Mouse (Mus musculus) lung, postnatal 25 days (tissue): ENCODE measurements around the gene Ube2o.

Experiments used
- DNase-seq: peaks from one replicate; pipeline ENCODE4 v3.0.0; 2022; ENCODE audit warnings: low spot score

The Ube2o gene

DNA sequence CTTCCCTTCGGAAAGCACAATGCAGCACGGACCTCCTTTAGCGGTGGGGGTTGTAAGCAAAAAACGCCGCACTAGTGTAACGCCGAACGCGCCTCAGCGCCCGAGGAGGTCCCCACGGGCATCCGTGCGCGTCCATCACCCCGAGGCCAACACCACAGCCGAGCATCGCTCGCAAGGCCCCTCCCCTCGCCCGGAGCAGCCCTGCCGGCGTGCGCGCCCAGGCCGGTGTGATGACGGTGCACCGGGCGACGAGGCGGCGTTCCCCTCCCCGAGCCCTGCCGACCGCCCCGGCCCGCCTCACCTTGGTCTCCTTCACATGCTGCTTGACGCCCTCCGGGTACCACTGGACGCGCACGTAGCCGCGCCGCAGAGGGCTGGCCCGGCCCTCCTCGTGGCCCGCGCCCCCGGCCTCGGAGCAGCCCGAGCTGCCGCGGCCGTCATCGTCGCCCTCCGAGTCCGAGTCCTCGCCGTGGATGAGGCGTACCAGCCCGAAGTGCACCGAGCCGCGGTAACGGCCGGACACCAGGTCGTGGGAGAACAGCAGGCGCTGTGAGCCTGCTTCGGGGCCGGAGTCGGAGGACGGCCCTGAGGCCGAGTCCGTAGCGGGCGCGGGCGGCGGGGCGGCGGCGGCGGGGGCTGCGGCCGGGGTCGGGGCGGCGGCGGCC is 404 bp downstream of the Ube2o start:
- peak; percentile 48 for DNase-seq

DNA sequence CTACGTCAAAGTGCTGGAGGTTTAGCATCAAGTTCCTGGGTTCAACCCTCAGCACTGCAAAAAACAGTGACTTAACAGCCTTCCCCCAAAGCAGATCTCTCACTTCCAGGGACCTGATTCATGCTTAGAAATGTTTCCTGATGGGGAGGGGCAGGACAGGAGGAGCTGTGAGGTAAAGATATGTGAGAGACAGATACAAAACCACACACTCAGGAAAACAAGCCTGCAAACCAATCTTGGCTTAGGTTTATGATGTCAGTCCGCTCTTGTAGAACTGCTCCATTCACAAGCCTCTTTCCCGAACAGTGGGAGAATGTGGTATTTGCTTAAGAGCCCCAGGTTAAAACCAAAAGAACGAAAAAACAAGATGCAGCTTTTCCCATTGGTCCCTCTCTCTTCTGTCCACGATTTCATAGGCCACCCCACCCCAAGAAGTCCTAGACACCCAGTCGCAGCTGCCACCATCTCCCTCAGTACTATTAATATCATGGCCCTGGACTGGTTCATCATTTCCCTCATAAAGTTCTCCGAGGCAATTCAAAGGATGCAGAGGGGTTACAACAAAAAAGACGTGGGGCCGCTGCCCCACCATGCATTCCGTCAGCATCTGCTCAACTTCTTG is 1.1 kb downstream of the Ube2o start:
- no peak for DNase-seq

DNA sequence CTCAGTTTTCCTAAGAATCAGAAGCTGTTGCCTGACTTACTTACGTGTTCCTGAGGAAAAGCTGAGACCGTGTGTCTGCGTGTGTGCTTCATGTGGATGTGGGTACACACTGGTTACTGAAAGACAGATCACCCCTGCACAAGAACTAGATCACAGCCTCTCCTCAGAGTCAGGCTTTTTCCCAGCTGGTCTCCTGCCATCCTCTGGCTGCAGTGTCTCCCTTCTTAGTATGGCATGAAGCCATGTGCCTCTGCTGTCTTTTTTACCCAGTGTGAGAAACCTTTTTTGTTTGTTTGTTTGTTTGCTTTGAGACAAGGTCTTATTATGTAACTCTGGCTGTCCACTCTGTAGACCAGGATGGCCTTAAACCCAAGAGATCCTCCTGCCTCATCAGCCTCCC is 2.0 kb downstream of the Ube2o start:
- no peak for DNase-seq

DNA sequence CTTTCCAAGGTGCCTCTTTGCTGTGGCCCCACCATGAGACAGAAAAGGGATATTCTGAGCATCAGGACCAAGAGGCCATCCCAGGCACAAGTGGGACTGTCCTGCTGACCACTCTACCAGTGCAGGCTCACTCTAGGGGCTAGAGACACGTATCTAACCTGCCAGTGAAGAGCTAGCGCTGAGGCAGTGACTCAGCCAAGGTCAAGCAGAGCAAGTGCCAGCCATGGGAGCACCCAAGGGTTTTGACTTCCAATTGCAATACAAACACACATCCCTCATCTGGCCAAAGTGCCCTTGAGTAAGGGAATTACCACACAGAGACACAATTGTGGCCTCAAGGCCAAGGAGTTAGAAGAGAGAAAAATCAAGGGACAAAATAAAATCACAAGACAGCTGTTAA is 5.9 kb downstream of the Ube2o start:
- DNase-seq, result no peak

DNA sequence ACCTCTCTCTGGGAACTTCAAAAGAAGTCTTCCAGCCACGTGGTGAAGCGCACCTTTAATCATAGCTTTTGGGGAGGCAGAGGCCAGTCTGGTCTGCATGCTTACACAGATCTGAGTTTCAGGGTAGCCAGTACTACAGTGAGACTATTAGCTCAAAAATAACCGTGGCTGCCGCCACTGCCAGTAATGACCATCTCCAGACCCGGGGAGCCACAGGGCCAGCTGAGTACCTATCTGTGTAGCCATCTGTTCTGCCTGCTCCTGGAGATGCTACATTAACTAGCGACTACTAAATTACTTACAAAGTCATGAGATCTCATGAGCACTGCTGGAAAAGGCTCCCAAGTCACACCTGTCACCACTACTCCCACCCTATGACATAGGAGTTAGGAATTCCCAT is 6.3 kb downstream of the Ube2o start:
- no peak for DNase-seq

DNA sequence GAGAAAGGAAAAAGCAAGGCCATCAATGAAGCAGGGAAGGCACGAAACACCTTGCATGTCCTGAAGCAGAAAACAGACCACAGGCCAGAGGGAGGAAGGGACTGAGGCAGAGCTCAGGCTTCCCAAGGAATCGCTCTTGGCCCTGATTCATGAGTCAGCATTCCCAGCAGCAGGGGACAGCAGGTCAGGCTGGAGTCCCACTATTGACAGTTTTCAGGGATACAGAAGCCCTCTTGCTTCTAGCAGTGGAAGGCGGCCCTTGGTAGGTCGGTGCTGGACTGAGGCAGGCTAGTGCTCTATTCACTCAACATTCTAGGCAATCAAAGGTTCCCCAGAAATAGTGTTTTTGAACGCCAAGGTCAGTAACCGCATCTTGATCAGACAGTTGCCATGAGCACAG is 6.8 kb downstream of the Ube2o start:
- no peak for DNase-seq

DNA sequence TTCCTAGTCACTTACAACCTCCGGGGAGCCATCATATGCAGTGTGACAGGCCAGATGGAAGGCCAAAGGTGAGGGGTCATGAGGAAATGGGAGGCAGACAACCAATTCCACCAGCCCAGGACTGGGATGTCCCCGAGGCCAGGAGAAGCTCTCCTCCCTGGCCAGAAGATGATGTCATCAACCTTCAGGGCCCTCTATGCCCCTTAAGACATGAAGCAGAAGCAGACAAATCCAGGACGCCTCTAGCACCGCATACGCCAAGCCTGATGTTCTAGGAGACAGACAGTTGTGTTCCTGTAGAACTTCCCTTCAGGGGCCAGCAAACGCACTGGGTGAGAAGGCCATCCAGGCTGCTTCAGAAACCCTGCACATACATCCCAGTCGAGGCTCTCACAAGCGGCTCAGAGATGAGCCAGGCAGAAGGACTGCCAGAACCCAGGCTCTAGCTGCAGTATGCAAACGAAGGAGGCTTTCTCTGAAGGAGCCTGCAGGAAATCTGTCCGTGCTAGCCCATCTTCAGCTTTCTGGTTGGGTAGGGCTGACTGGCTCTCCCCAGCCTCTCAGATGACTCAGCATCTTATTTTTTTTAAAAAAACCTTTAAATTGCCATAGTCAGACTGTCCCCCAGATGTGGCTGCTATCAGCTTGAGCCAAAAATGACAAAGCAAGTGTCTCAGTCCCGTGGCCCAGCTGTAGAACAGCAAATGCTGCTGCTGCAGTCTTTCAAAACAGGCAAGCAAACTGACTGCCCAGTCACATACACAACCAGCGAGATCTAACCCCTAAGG is 8.3 kb downstream of the Ube2o start:
- no peak for DNase-seq

DNA sequence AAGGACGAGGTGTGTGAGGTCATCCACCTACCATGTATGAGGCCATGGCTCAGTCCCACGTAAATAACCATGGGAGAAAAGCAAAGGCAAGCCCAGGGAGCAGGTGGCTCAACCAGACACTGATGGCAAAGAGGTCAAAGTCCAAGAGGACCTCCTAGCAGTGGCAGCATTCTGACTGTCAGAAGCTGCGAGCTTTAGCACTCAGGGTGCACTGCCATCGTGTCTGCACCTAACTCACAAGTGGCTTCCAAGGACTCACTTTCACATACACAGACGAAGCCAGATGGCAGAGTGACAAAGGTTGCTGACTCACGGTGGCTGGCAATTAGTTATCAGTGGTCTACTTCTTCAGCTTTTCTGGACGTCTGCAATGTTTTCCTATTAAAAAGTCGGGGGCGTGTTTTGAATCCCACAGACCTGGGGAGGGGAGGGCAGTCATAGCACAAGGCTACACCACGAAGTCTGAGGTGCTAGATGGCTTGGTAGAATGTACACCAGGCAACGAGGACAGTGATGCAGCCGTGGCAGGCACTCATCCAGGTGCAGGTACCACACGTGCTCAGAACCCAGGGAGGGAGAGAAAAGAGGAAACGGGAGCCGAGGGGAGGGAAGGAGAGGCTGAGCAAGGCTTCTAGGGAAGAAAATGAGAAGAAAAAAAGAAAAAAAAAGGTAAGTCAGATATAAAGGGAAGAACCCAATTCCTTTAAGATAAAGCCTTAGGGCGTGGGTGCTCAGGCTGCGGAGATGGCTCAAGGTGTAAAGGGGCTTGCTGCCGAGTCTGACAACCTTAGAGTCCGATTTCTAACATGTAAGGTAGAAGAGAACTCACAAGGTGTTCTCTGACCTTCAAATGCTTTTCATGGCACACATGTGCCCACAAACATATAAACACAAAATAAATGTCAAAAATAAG is 9.2 kb downstream of the Ube2o start:
- peak; percentile 36 for DNase-seq

DNA sequence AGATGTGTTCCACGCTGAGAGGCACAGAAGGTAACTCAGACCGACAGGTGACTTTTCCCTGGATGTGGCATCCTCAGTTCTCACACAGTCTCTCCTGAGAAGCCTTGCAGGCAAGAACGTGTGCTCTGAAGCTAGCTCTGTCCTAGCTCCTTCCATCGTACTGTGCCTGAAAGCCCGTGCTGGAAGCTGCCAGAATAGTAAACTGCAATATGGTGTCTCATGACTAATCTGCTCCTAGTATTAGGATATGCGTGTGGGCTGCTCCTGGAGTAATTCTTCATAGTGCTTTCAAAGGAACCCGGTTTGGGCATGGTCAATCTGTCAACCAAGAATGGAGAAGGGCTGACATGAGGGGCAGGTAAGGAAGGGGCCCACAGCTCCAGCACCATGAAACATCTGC is 10.4 kb downstream of the Ube2o start:
- DNase-seq, result no peak

DNA sequence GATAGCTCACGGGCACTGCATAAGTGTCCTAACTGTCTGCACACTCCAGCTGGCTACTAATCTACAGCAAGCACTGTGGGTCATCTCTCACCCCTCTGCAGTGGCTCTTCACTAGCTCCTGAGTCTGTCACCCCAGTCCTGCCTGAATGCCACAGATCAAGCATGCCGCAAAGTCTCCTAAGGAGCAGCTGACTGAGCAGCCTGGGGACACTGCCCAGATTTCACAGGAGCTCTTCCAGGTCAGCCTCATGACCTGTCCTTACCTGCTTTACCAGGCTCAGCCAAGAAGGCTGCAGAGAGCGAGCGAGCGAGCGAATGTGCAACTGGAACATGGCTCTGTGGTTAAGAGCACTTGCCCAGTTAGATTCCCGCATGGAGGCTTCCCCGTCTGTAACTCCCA is 13.7 kb downstream of the Ube2o start:
- no peak for DNase-seq

DNA sequence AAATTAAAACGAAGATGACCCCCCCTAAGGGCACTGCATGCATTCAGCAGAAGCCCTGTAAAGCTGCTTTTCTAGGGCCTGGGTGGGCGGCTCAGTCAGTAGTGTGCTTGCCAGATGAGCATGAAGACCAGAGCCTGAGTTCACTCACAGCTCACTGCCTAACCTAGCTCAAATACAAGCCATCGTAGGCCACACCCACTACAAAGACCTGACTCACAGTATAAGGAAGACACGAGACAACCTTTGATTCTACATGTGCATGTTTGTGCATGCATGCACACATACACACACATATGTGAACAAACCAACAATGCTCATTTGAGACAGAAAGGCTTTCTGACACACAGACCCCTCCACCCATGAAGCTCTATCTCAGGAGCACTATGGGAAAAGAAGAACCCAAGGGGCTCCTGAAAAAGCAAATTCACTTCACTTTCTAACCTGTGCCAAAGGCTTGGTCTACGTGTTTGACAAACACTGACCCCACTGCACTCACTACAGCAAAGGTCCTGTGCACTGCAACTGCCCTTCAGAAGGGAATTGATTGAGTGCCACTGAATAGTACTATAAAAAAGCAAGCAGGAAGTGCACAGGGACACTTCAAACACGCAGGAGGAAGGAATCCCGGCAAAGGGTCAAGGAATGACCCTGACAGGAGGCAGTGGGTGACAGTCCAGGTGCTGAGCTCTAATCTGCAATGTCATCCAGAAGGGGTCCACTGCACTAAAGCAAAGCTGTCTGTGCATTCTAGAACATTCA is 15.8 kb downstream of the Ube2o start:
- DNase-seq, result no peak

DNA sequence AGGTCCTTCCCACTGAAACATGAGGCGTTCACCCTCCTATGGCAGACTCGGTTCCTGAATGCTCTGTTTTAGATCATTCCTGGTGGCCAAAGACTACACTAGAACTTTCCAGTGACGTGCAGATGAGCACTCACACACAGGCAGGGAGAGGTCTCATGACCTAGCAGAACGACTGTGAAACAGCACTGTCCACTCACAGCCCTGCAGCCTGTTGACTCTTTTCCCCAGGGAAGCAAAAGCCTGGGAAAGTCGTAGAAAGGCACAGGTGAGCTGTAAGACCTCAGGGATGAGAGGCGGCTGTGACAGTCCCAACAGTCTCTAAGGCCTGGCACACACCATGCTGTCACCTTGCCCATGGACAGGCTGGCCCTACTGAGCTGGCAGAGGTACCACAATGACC is 24.9 kb downstream of the Ube2o start:
- DNase-seq, result no peak

DNA sequence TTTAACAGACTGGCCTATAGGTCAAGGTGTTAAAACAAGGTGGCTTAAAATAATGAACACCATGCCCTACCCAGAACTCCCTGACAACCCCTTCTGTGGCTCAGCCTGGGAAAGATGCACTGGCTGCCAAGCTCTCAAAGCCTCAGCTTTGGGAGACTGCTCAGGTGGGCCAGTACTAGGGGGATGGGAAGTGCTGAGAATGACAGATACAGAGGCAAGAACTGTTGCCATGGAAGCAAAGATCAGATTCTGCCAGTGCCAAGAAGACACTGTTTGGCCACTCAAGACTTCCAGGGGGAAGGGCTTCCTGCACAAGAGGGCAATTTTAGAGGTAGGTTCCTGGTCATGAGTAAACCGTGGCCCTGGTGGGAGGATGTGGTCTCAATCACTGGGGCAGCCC is 25.7 kb downstream of the Ube2o start:
- no peak for DNase-seq

DNA sequence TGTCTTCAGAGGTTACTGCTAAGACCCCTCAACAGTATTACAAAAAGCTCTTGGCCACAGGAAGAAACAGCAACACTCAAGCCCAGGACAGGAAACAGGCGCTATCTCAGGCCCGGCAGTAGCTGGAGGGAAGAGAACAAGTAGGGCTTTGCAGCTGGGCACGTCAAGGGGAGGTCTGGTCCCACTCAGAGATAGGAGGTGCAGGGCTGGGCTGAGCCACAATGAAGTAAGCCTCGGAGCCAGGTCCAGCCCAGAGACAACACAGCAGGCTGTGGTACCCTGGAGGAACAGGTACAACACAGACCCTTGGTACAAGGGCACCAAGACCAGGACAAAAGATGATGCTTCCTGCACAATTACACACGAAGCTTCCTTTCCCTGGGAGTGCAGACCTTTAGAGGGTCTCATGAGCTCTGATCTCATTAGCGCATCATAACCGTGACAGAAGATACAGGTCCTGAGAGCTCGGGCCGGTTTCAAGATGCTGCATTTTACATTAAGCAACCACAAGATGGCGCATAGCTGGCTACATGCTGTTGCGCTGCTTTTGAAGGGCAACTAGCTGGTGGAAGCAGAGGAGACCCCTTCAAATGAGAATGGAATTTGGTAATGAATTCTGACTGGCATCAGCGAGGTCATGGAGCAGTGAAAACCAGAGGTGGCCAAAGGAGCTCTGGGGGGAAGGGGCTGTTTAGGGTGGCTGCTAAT is 26.9 kb downstream of the Ube2o start:
- DNase-seq, result peak; percentile 51

DNA sequence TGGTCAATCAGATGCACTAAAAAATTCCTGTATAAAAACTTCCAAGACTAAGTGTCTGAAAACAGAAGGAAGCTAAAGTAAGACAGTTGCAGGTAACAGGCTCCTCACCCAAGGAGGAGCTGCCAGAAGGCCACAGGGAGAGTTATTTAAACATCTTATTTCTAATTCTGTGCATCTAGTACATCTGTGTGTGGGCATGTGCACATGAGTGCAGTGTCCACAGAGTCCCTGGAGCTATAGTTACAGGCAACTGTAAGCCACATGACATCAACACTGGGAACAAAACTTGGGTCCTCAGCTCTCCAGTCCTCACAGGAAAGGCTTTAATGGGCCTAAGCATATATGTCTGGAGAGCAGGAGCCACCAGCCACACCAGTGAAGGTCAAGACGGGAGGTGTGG is 29.1 kb downstream of the Ube2o start:
- DNase-seq, result no peak

DNA sequence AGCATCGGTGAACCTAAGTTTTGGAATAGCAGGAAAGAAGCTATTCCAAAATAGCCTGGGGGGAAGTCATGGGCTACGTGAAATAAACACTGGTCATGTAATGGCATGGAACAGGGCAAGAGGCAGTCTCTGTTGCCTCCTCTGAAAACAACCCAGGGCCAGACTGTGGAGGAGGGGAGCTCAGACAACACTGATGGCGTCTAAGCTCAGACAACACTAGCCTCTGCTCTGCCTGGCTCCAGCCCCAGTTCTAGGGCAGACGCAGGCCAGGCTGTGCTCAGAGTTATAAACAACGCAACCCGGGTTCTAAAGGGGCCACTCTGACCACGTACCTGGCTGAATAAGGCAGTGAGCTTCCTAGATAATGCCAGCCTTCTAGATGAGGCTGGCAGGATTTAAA is 30.5 kb downstream of the Ube2o start:
- peak; percentile 24 for DNase-seq

DNA sequence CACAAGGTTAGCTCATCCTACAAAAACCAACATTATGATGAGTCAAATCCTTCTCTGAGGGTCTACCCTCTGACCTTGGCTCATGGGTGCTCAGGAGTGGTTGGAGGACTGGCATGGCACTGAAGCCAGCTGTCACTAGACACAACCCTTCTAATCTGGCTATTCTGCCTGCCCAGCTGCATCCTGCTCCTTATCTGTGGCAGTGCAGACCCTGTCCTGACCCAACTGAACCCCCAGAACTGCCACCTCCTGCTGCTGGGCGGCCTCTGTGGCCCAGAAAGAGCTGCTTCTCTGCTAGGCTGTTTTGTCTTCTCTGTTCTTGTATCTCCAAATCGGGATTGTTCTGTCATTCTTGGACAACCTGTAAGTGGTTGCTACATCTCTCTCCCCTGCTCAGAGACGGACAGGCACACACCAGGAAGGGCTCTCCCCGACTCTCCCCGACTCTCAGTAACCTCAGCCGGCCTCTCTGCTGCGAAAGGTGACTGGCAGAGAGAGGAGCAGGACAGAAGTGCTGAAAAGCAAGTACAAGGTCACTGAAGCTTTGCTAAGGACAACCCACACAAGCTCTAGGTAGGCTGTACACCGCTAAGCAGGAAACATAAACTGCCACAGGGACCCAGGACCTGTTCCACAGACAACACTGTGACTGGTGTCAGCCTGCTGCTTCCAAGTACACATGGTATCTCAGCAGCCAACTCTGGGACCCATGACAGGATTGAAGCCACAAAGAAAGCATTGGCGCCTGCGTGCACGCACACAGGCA is 31.8 kb downstream of the Ube2o start:
- DNase-seq, result no peak

DNA sequence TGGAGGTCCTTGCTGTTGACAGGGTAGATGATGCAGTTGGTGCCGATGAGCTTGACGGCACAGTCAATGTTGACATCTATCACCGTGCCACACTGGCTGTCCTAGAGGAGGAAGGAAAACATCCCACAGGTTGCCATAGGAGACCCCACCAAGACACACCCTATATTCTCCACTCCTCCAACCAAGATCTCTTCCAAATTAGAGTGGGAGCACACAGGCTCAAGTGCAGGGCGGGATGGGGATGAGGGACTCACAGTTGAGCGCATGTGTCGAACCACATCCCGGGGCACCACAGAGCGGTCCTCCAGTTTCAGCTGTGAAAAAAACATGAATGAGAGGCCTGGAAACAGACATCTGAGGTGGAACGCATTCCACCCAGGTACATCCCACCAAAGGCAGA is 32.5 kb downstream of the Ube2o start:
- DNase-seq, result no peak

DNA sequence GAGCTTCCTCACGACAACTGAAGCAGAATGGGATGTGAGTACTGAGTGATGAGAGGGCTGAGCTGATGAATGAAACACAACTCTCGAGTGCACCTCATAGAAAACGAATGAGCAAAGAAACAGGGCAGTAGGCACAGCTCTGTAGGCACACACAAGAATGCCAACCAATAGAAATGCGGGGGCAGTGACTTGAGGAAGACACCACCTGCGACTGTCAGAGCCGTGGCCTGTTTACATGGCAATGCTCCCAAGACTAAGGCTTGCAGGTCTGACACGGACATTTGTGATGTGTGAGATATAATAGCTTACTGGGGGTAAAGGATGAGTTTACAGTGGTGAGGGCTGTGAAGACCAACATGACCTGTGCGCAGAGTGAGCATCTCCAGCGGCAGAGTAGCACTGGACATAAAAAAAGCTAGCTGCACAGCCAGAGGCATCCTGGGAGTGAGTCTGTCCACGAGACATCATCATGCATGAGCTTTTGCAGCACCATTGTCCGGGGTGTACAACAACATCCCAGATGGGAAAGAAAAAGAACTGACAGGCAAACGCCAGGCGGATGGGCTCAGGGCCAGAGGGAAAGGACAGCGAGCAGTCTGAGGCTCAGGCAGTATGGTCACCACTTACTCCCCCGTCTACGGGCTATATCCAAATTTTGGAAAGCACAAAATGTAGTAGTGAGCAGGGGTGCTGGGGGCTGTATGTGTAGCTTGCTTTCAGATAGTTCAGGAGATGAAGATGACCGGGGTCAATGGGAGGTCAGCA is 33.8 kb downstream of the Ube2o start:
- no peak for DNase-seq
